Mouse (Mus musculus) CH12.LX (cell line): ENCODE data around the gene Map2k7. TPM values are rescaled to one million over a fixed set of nuclear protein-coding genes. Genes with fewer than 3 reads are reported as not detected.

ENCODE experiments used
- DNase-seq: peaks from one replicate; pipeline ENCODE4 v3.0.0-alpha.2; 2013; ENCODE audit errors: extremely low read depth
- H3K27ac ChIP-seq: 2 replicates; pipeline ENCODE4 v1.5.1; 2012; ENCODE audit warnings: low read depth, mild to moderate bottlenecking, control low read depth, moderate library complexity; ENCODE audit not compliant: insufficient read depth
- H3K27me3 ChIP-seq: replicated peaks from 2 replicates; pipeline ENCODE3; 2012; ENCODE audit warnings: inconsistent platforms
- H3K36me3 ChIP-seq, 2 experiments: replicated peaks in 1 of 2; 2 replicates each; pipeline versions ENCODE3 to v1.6.1; 2012; ENCODE audit warnings: inconsistent platforms in 1 of 2, low read length in 1 of 2, mild to moderate bottlenecking in 1 of 2, mixed read lengths in 1 of 2, moderate library complexity in 1 of 2; ENCODE audit not compliant: control insufficient read depth in 1 of 2, insufficient read depth in 1 of 2
- H3K4me1 ChIP-seq, 2 experiments: 2 replicates each; pipeline ENCODE4 v1.6.1; 2012; ENCODE audit warnings: inconsistent platforms in 1 of 2, moderate library complexity in 1 of 2; ENCODE audit not compliant: insufficient read depth in 2 of 2, control insufficient read depth in 1 of 2
- H3K4me2 ChIP-seq: 2 replicates; pipeline ENCODE4 v1.6.1; 2012; ENCODE audit warnings: low read depth, mild to moderate bottlenecking, control low read depth; ENCODE audit not compliant: poor library complexity, insufficient read depth, severe bottlenecking
- H3K4me3 ChIP-seq, 3 experiments: fragments of 150-350 bp in 1 of 3; sonication (generic) in 1 of 3; replicated peaks in 1 of 3; 2 replicates each; pipeline versions ENCODE3 to v1.5.1; 2011 to 2012; ENCODE audit warnings: low read depth in 2 of 3, low read length in 2 of 3, mild to moderate bottlenecking in 2 of 3, moderate library complexity in 2 of 3, control low read depth in 1 of 3, improper control_type of control experiment in 1 of 3, inconsistent platforms in 1 of 3, mixed read lengths in 1 of 3; ENCODE audit not compliant: poor library complexity in 1 of 3
- H3K79me2 ChIP-seq: replicated peaks from 2 replicates; pipeline ENCODE4 v1.6.1; 2012; ENCODE audit warnings: mild to moderate bottlenecking, moderate library complexity; ENCODE audit not compliant: control insufficient read depth, poor library complexity, insufficient read depth, severe bottlenecking; ENCODE audit errors: extremely low read depth
- H3K9ac ChIP-seq: 2 replicates; pipeline ENCODE4 v1.6.1; 2012; ENCODE audit warnings: low read depth, mild to moderate bottlenecking, control low read depth, moderate library complexity; ENCODE audit not compliant: insufficient read depth
- H3K9me3 ChIP-seq: replicated peaks from 2 replicates; pipeline ENCODE3; 2012; ENCODE audit warnings: low read length, inconsistent platforms, mixed read lengths
- BHLHE40 ChIP-seq: IDR thresholded peaks from 2 replicates; pipeline ENCODE4 v1.6.1; 2011; ENCODE audit warnings: mild to moderate bottlenecking, low read depth, low read length, improper control_type of control experiment
- CHD1 ChIP-seq: IDR thresholded peaks from 2 replicates; pipeline ENCODE4 v1.6.1; 2012; ENCODE audit warnings: low read depth, low read length, improper control_type of control experiment, inconsistent platforms
- CTCF ChIP-seq, 2 experiments: IDR thresholded peaks in 1 of 2; conservative IDR thresholded peaks in 1 of 2; 2 replicates each; pipeline ENCODE4 v1.5.1; 2011 to 2012; ENCODE audit warnings: low read depth in 2 of 2, low read length in 2 of 2, improper control_type of control experiment in 1 of 2, inconsistent platforms in 1 of 2, mild to moderate bottlenecking in 1 of 2, moderate library complexity in 1 of 2
- E2F4 ChIP-seq: IDR thresholded peaks from 2 replicates; pipeline ENCODE4 v1.6.1; 2011; ENCODE audit warnings: low read depth, low read length, improper control_type of control experiment; ENCODE audit not compliant: insufficient replicate concordance
- EP300 ChIP-seq: IDR thresholded peaks from 2 replicates; pipeline ENCODE4 v1.6.1; 2011; ENCODE audit warnings: low read length, improper control_type of control experiment
- IRF4 ChIP-seq: IDR thresholded peaks from 2 replicates; pipeline ENCODE4 v1.6.1; 2014; ENCODE audit warnings: low read depth, mild to moderate bottlenecking, inconsistent platforms, low read length, improper control_type of control experiment
- KAT2A ChIP-seq: IDR thresholded peaks from 2 replicates; pipeline ENCODE4 v1.6.1; 2012; ENCODE audit warnings: low read length, improper control_type of control experiment, inconsistent platforms; ENCODE audit not compliant: insufficient replicate concordance
- MEF2A ChIP-seq: IDR thresholded peaks from 2 replicates; pipeline ENCODE4 v1.6.1; 2014; ENCODE audit warnings: low read depth, mild to moderate bottlenecking, inconsistent platforms, low read length, improper control_type of control experiment, borderline replicate concordance
- MXI1 ChIP-seq: IDR thresholded peaks from 2 replicates; pipeline ENCODE4 v1.6.1; 2011; ENCODE audit warnings: mild to moderate bottlenecking, low read depth, low read length, improper control_type of control experiment
- NELFE ChIP-seq: IDR thresholded peaks from 2 replicates; pipeline ENCODE4 v1.6.1; 2011; ENCODE audit warnings: low read depth, low read length, improper control_type of control experiment
- NRF1 ChIP-seq: IDR thresholded peaks from 2 replicates; pipeline ENCODE4 v1.6.1; 2014; ENCODE audit warnings: low read depth, mild to moderate bottlenecking, inconsistent platforms, low read length, improper control_type of control experiment, moderate library complexity
- PAX5 ChIP-seq: IDR thresholded peaks from 2 replicates; pipeline ENCODE4 v1.6.1; 2012; ENCODE audit warnings: low read length, inconsistent platforms, mixed read lengths
- POLR2A ChIP-seq: IDR thresholded peaks from 2 replicates; pipeline ENCODE4 v1.6.1; 2011; ENCODE audit warnings: low read depth, mild to moderate bottlenecking, improper control_type of control experiment, low read length
- POLR2AphosphoS2 ChIP-seq: IDR thresholded peaks from 2 replicates; pipeline ENCODE4 v1.6.1; 2011; ENCODE audit warnings: low read depth, low read length, improper control_type of control experiment
- RAD21 ChIP-seq: IDR thresholded peaks from 2 replicates; pipeline ENCODE4 v1.6.1; 2011; ENCODE audit warnings: low read depth, mild to moderate bottlenecking, low read length, improper control_type of control experiment, moderate library complexity
- RCOR1 ChIP-seq: conservative IDR thresholded peaks from 2 replicates; pipeline ENCODE4 v1.6.1; 2012; ENCODE audit warnings: low read depth, mild to moderate bottlenecking, inconsistent platforms, low read length, improper control_type of control experiment
- SIN3A ChIP-seq: IDR thresholded peaks from 2 replicates; pipeline ENCODE4 v1.6.1; 2012; ENCODE audit warnings: low read length, improper control_type of control experiment, inconsistent platforms
- TCF12 ChIP-seq: IDR thresholded peaks from 2 replicates; pipeline ENCODE4 v1.6.1; 2014; ENCODE audit warnings: low read depth, mild to moderate bottlenecking, inconsistent platforms, low read length, improper control_type of control experiment
- USF2 ChIP-seq: conservative IDR thresholded peaks from 2 replicates; pipeline ENCODE4 v1.6.1; 2011; ENCODE audit warnings: low read depth, low read length, improper control_type of control experiment
- ZC3H11A ChIP-seq: IDR thresholded peaks from 2 replicates; pipeline ENCODE4 v1.6.1; 2012; ENCODE audit warnings: low read depth, mild to moderate bottlenecking, inconsistent platforms, low read length, improper control_type of control experiment
- ZKSCAN1 ChIP-seq: IDR thresholded peaks from 2 replicates; pipeline ENCODE4 v1.6.1; 2012; ENCODE audit warnings: low read depth, inconsistent platforms, low read length, improper control_type of control experiment, borderline replicate concordance
- ZMIZ1 ChIP-seq: IDR thresholded peaks from 2 replicates; pipeline ENCODE4 v1.6.1; 2012; ENCODE audit warnings: low read depth, mild to moderate bottlenecking, inconsistent platforms, low read length, improper control_type of control experiment
- dilution Hi-C: fragments of 300-500 bp; cut with MboI; formaldehyde crosslinking; loops from 2 replicates; pipeline ENCODE4 v1.14.3; 2020; ENCODE audit warnings: low sequenced_read_pairs; ENCODE audit not compliant: extremely low pct_unique_long_range_greater_than_20kb, extremely low pct_ligation_motif_present
- in situ Hi-C: fragments of 300-500 bp; cut with MboI; formaldehyde crosslinking; loops from 3 replicates; pipeline ENCODE4 v1.14.3; 2019; ENCODE audit warnings: low sequenced_read_pairs, low pct_ligation_motif_present, low pct_unique_long_range_greater_than_20kb, mixed read lengths
- polyA plus RNA-seq: library from polyadenylated mRNA; unstranded; fragments of >175 nt; gene quantifications from 2 replicates; pipeline ENCODE4 v1.2.1, GENCODE M21; 2012; ENCODE audit warnings: low read depth; ENCODE audit not compliant: insufficient read length
- total RNA-seq, 2 experiments: library from RNA; depleted of rRNA; stranded (reverse); fragments of 300-350 nt in 1 of 2; fragments of >200 nt in 1 of 2; gene quantifications; 2 replicates each; pipeline ENCODE4 v1.2.3; 2012 to 2014

Gene Map2k7
- total and polyA plus RNA-seq, 3 experiments: 11.8 to 74.0 (median 18.1) TPM

DNA sequence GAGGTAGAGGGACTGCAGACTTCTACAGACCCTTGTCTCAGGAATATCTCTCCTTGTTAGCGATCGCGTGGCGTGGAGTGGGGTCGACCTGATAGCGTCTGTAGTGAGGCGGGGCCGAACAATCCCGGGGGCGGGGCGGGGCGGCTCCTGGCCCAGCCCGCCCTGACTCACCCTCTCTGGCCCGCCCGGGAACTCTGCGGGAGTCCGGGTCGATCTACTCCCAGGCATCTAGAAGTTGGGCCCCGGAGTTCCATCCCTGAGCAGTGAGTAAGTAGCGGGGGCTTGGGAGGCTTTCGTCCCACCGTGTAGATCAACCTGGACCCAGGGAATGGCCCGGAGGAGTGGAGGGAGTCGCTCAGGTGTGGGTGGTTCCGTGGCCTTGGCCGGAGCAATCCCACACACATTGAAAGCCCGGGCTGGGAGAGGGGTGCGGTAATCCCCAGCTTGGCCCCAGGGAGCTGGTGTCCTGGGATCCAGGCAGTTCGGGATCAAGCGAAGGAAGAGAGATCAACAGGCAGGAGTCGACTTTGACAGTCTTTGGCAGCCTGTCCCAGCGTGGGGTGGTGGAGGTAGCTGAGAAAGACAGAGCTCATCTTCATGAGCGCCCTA is 11.7 kb upstream of the Map2k7 start, which contains the start of gene Lrrc8e:
Gene Lrrc8e (plus strand): TSS at position 89 of the 609 bp plus-strand sequence.
- Histone ChIP-seq H3K27ac (no peak within 1 kb of the TSS), H3K36me3 (no peaks in the 10 kb centered on the region), H3K9ac (no peak within 1 kb of the TSS), H3K9me3 (no peaks in the 10 kb centered on the region), H3K4me2 (no peak within 1 kb of the TSS), H3K4me1 (peaks cover 0 to 4% of the 10 kb centered on the region in 2 experiments; a peak in 1 of 4 replicates), H3K79me2 (no peaks in the 10 kb centered on the region), H3K27me3 (peaks cover 16% of the 10 kb centered on the region), H3K4me3 (no peak within 1 kb of the TSS)
- TF ChIP-seq E2F4 (no peak), MXI1 (no peak), IRF4 (no peak), PAX5 (no peak), NRF1 (no peak), POLR2A (no peak), KAT2A (no peak), MEF2A (no peak), SIN3A (no peak), EP300 (no peak), USF2 (no peak)
- dilution Hi-C loops (no loop called here), in situ Hi-C loops (no loop called here)
- no peak for DNase-seq

DNA sequence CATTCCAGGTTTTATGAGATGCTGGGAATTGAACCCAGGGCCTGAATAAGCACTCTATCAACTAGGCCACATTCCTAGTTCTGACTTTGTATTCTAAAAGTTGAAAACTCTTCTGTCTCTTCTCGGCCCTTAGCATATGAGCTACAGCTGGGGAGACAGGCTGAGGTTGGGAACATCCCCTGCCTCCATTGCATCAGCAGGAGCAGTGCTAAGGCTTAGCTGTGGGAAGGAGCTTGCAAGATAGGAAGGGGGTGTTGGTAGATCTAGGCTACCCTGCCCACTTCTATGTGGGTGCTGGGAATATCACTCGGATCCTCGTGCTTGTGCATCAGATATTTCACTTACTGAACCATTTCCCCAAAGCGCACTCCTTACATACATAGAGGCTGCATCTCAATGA is 10.6 kb upstream of the Map2k7 start:
- Histone ChIP-seq H3K4me2 (no peak overlapping the region), H3K36me3 (no peaks in the 10 kb centered on the region), H3K9ac (no peak overlapping the region), H3K79me2 (no peaks in the 10 kb centered on the region), H3K4me1 (peaks cover 0 to 4% of the 10 kb centered on the region in 2 experiments; a peak in 1 of 4 replicates), H3K4me3 (no peak overlapping the region), H3K27ac (no peak overlapping the region), H3K27me3 (peaks cover 18% of the 10 kb centered on the region), H3K9me3 (no peaks in the 10 kb centered on the region)
- TF ChIP-seq USF2: no peak
- no peak for TF ChIP-seq ZKSCAN1
- no peak for TF ChIP-seq E2F4
- TF ChIP-seq PAX5: no peak
- no peak for TF ChIP-seq POLR2AphosphoS2
- TF ChIP-seq CHD1: no peak
- TF ChIP-seq TCF12: no peak
- TF ChIP-seq BHLHE40: no peak
- TF ChIP-seq RCOR1: no peak
- no peak for TF ChIP-seq NELFE
- no peak for TF ChIP-seq NRF1
- TF ChIP-seq RAD21: no peak
- TF ChIP-seq ZC3H11A: no peak
- TF ChIP-seq CTCF (conservative IDR thresholded peaks at IDR 0.05 in 1 of 2, IDR thresholded peaks at IDR 0.05 in 1 of 2; ENCODE audit: low read depth in 2 of 2, low read length in 2 of 2): no peak
- no peak for TF ChIP-seq ZMIZ1
- dilution Hi-C loops (no loop called here), in situ Hi-C loops (no loop called here)
- no peak for DNase-seq
